Mouse (Mus musculus): Measurements from ENCODE around the gene Polr3e.

DNA sequence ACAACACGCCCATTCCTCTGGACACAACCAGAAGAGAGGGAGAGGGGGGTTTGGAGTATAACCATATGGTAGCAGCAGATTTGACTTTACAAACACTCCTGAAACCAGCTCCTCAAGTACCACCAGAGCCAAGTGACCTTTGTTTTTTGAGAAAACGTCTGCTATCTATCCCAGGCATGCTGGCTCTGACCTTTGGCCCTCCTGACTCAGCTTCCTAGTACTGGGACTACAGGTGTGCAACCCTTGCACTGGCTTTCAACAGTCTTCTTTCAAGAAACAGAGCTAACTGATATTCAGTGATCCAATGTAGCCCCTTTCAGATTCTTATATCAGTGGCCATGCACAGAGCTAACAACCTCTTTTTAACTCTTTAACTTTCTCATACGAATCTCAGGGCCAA, 44.3 kb downstream of the Polr3e start:
- no peak for TF ChIP-seq POLR2A (IDR thresholded peaks at IDR 0.05; ENCODE audit: low read depth, low read length)
- no peak for TF ChIP-seq CTCF (IDR thresholded peaks at IDR 0.05; ENCODE audit: borderline replicate concordance, insufficient read depth, low read length)
